Mouse (Mus musculus) hematopoietic stem cell, adult 5-6 weeks (primary cell): ENCODE results near the gene Slc12a8. TPM values are rescaled to one million over a fixed set of nuclear protein-coding genes. Genes with fewer than 3 reads are reported as not detected.
A peak's percentile ranks its signal among the peaks of the same experiment; 100 is the strongest.

Experiments used
- ATAC-seq, 2 experiments: fragments of 125-278 bp in 1 of 2; replicated peaks in 1 of 2; 2 replicates each; pipeline ENCODE4 v1.8.0; 2016 to 2017; ENCODE audit warnings: inconsistent platforms in 2 of 2, mild to moderate bottlenecking in 2 of 2, moderate number of reproducible peaks in 2 of 2, low read depth in 1 of 2, moderate TSS enrichment in 1 of 2; ENCODE audit not compliant: low FRiP score in 2 of 2, poor library complexity in 2 of 2, severe bottlenecking in 2 of 2, insufficient read depth in 1 of 2, low TSS enrichment in 1 of 2
- total RNA-seq: library from RNA; stranded (forward); fragments of 172-1452, 232-1000 nt; gene quantifications from 2 replicates; pipeline ENCODE4 v1.2.3, GENCODE M21; 2017

Gene Slc12a8
- total RNA-seq, 1 experiment from 2014 or later: 0.55 TPM

DNA sequence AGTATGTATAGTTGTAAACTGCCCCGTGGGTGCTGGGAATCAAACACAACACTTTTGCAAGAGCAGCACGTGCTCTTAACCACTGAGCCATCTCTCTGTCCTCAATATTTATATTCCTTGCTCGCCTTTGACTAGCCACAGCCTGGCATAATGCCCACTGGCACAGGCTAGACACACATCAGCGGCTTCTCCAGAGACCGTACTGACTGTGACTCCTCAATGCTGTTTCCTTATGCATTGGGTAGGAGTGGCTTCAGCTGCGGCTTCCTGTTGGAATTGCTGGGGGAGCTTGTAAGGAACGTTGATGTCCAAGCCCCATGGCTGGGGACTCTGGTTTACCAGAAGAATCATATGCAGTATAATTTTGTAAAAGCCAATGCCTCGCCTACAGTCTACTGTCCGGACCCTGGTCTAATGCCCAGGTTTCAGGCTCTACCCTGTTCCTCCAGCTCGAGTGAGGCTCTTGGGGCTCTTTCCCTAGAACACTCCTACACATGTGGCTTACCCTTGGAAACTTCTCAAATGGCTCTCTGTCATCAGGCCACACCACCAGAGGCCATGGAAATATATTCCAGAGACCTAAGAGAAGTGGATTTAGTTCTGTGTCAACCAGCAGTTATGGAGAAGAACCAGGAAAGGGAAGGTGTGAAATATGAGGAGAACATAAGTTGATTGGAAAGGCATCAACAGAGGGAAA is 158.2 kb downstream of the Slc12a8 start:
- ATAC-seq: no peak

DNA sequence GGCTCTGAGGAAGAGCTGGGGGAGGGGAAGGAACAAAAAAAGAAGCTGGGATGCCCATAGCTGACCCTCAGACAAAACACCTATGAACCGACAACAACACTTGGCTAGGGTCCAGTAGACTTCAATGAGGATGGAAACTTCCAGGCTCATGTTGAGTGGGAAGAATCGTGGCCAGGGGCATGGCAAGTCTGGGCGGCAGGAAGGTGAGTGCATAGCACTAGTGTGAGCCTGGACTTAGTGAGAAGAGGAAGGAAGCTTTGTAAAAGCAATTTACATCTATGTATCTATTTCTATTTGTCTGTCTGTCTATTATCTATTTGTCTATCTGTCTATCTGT is 158.7 kb downstream of the Slc12a8 start:
- no peak for ATAC-seq

DNA sequence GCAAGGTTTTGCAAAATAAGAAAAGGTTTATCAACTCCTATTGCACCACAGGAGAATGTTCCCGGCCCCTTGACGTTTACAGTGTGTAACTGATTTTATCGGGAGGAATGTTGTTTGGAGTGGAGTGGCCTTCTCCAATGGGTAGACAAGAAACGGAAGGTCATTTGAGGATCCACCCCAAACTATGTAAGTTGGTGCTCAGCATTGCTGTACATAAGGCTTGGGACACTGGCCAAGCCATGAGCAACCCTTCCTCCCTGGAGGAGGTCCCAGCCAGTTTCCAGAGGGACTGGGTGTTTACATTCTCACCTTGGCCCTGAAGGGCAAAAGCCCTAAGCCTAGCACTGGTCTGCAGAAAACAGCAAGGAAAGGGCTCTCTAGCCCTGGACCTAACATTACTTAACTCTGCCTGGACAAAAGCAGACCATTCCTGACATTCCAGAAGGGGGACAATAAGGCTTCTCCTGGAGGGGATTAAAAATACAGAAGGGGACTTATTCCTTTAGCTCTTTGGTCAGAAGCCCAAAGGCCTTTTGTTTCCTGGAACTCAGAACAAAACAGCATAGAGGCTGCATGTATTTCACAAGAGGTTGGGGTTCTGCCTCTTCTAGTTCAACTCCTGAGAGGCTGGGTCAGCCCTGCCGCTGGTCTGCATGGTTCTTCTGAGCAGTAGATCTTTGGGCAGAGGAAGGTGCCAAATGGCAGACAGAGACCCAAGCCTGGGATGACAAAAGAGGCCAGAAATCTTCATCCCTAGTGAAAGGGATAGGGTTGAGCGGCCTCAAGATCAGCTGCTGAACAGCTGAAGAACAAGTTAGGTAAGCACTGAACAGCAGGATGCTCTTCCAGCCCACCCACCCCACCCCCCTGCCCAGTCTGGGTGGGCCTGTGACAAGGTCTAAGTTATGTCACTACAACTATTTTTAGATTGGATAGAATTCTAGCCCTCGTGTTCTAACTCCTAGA is 159.5 kb downstream of the Slc12a8 start:
- no peak for ATAC-seq

DNA sequence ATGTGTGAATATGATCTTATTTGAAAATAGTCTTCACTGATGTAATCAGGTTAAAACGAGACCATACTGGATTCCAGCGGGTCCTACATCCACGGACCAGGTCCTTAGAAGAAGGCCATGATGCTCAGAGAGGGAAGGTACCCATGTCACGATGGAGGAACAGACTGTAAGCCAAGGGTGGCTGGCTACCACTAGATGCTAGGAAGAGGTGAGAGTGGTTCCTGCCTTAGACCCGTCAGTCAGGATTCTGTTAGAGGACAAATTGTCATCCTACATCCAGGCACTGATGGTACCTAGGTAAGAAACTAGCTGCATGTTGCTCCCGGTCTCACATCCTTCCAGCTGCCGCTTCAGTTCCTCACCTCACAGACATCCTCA is 160.2 kb downstream of the Slc12a8 start:
- no peak for ATAC-seq

DNA sequence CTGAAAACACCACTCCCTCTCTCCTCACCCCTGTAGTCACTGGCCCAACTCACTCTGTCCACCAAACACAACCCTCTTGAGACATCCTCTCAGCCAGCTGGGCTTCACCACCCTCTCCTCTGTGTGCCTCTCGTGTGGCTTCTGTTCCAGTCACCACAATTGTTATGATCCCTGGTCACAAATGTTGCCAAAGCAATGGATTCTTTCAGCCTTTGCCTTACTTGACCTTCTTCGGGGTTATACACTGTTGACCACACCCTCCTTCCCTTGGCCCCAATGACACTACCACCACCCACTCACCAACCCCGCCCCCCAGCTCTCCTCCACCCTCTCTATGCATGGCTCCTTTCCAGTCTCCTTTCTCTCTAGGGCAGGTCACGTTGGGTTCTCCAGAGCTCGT is 160.8 kb downstream of the Slc12a8 start:
- no peak for ATAC-seq

DNA sequence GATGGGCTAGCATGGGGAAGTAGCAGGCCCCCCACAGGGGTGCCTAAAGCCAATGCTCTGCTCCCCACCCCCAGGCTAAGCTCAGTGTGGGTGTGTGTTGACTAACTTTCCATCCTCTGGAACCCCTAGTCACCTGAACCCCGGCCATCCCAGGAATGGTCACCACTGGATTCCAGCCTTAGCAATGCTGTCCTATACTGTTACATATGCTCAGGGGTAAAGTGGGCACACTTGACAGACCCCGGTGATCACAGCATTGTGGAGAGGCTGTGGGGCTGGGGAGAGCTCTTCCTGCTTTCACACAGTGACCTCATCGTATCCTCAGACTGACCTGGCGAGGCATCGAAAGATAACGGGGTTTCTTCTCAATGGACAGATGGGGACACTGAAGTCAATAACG is 163.1 kb downstream of the Slc12a8 start:
- no peak for ATAC-seq

DNA sequence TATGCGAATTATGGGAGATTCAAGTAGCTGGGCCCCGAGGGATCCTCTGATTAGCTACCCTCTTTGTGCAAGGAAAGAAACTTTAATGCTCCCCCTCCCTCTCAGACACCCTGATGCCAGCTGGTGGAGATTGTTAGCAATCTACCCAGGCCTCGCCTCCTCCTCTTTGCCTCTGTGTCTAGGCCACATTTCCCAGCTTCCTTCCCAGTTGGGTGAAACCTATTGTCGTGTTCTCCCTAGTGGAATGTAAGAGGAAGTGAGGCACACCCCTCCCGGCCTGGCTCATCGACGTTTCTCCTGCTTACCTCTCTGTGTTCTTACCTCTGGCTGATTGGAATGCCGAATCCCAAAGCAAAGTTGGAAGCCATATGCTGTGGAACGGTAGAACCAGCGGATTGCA is 163.7 kb downstream of the Slc12a8 start:
- ATAC-seq: no peak

DNA sequence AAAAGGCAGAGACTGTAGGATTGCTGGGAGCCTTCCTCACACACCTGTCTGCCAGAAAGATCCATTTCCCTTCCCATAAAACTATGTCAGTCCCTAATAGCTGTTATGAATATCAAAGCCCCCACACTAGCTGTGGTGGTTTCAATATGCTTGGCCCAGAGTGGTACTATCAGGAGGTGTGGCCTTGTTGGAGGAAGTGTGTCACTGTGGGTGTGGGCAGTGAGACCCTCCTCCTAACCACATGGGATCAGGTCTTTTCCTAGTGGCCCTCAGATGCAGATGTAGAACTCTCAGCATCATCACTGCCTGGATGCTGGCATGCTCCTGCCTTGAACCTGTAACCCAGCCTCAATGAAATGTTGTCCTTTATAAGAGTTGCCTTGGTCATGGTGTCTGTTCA is 164.5 kb downstream of the Slc12a8 start:
- ATAC-seq: no peak

DNA sequence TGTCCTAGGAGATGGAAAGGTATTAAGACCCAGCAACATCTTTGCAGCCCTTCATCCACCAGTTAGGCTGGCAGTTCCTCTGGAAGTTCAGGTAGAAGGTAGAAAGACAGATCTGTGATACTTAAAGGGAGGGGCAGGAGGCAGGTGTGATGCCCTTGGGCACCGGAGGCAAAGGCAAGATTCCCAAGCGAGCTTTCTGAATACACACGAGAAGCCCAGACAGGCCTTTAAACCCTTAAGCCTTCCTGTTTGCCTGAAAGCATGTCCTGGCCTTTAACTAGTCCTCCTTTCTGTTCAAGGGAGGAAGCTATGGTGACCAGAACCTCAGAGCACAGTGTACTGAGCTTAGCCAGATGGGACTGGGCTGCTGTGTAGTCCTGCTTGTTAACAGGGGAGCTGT is 165.5 kb downstream of the Slc12a8 start:
- no peak for ATAC-seq

DNA sequence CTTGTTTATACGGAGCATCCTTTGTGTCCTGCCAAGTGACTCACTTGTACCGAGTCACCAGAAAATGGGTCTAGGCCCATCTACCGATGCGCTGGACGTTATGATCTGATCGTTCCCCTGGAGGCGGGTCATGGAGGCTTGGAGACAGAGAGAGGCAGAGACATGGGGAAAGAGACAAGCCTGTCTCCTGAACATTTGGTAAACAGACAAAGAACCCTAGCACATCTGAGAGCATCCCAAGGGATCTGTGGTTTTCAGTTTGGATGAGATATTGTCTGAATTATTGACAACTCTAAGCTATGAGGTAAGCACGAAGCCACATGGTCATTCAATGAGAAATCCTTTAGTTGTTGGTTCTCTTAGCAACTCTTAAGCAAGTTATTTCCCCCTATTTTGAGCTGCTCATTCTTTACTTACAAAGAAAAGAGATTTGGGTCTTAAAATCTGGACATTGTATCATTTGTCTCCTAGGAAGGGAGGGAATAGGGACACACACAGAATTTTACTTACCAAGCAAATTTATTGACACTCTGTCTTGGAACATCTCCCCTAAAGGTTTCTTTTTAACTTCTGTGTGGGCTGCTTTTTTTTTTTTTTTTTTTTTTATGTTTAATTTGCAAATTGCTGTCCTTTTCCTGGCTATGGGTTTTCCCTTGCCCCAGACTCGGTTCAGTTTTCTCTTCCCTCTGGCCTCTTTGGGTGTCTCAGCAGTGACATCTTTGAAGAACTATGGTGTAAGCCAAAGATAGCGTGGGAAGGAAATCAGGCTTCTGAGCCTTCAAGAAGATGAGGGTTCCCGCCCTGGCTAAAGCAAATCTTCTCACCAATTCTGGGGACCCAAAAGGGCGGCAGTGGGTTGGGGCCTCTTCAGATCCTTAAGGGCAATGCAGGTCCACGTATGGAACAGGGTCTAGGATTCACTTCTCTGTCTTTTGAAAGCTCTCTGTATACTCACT is 166.4 kb downstream of the Slc12a8 start:
- ATAC-seq: no peak

DNA sequence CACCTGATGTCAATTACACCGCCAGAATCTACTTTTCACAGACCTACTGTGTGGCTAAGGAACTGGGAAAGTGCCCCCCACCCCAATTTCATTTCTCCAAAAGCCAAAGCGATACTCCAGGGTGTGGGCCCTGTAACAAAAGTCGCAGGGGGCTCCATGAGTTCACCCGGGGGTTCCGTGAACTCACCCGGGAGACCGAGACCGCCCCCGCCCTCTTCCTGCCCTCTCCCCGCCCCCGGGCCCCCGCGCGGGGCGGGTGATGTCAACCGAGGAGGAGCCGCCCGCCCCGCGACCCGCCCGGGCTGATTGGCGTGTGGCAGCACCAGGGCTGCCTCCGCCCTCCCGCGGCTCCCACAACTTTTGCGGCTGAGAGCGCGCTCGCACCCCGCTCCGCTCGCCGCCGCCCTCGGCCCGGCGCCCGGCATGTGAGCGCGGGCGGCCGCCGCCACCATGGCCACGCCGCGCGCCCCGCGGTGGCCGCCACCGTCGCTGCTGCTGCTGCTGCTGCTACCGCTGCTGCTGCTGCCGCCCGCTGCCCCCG is 167.1 kb downstream of the Slc12a8 start, which contains the start of gene Heg1:
Heg1 (plus strand) TSS at position 209 of the 541 bp plus-strand sequence.
- ATAC-seq: peak; percentile 33 to 52

DNA sequence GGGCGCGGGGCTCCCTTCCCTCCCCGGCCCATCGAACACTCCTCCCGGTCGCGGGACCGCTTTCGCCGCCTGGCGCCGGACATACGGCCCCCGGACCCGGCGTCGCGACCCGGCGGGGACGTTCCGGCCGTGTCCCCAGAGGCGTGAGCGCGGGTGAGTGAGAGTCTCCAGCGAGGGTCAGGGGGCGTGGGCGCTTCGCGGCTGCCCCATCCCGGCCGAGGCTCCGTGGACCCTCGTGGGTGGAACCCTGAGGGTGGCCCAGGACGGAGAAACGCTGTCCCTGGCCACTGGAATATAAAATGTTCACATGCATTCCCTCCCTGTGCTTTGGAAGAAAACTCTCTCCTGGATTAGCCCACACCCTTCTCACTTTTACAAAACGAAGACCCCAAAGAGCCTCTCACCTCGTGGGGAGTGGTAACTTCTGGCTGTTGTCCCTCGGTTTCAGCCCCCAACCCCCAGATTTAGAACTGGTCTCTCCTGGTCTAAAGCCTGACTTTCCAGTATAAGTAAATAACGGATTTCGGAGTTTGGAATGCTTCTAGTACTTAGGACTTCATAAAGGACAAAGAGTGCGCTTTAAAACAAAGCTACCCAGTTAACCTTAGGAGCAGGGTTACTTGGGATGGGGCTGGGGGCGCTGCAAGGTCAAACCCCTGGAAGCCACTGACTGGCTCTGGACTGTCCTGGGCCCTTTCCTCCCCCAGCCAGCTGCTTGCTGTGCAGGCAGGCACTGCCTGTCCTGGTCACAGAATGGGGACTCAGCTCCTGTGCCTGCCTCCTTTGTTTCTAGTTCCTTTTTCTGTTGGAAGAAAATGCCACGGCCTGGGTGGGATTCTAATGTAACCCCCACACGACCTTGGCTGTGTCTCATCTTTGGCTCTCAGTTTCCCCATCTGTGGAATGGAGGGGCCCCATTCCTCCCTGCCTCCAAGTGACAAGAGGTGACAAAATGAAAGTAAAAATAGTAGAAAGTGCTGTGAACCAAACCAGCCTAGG is 167.9 kb downstream of the Slc12a8 start:
- peak; percentile 19 to 23; a peak in 2 of 4 replicates for ATAC-seq

DNA sequence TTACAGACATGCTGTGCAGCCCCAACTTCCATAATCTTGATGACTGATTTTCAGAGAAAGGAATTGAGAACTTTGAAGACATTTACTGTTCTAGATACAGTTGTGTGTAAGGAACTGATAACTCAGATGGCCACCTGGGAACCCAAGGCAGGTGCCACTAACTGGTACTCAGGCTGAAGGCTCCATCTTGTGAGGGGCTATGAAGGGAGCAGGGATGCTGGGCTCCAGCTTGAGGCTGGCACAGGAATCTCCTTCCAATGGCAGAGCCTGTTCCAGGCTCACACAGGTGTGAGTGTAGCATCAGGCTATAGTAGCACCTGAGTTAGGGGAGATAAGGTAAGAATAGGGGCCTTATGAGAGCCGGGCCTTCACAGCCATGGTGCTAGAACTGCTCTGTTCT is 168.9 kb downstream of the Slc12a8 start:
- ATAC-seq: no peak

DNA sequence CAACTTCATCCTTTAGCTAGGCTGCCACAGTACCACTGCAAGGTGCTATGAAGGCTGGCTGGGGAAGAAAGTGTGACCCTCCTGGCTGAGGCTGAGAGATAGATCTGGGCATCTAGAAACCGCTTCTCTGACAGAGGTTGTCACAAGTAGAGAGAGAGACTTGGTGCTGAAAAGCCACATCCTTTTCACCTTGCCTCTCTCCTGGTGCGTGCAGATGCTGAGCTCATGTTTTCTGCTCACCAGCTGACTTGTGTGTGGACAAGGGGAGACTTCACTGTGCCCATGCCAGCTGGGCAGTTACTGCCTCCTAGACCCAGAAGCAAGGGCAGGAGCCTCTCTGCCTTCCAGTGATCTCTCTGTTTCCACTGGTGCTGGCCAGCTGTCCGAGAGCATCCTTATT is 170.6 kb downstream of the Slc12a8 start:
- ATAC-seq: 0 out of 4 replicates have a peak, but pooled peaks of 1 of the 2 experiments have one; percentile 6

DNA sequence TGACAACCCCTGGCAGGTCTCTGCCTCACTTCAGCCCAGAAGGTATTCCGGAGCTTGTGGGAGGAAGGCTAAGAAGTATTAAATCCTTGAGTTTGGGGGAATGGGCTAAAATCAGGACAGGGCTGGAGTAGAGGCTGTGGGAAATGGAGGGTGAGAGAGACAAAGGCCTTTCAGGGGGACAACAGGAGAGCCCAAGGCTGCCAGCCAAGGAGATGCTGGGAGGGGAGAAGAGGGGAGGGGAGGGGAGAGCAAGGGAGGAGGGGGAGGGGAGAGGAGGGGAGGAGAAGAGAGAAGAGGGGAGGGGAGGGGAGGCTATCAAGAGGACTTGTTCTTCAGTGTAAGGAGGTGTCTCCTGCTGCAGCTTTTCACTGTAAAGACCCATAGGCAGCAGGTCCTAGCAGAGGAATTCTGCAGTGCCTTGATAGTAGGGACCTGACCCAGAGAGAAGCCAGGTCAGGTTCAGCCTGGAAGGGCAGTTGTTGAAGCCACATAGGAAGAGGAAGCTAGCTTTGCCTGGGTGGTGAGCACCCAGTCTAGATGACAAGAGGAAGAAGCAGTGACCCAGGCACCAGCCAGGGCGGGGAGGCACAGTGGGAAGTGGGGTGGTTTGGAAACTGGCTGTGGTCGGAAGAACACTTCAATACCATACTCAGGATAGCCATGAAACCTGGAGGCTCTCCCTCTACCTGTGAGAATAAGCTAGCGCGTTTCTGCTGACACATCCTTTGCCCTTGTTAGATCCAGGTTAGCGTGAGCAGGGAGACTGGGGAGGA is 174.0 kb downstream of the Slc12a8 start:
- peak; percentile 79 to 90 for ATAC-seq

DNA sequence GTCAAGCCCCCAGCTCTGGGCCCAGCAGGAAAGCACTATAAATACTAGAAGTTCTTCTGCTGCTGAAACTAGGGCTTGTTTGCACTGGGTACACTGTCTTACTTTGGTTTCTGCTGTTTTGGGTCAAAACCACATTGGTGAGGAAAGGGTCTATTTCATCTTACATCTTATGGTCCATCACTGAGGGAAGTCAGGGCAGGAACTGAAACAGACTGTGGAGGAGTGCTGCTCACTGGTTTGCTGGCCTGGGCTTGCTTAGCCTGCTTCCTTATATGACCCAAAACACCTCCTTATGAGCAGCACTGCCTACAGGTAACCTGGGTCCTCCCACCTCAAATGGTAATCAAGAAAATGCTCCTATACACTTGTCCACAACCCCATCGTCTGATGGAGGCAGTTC is 176.4 kb downstream of the Slc12a8 start:
- ATAC-seq: no peak
